Mouse (Mus musculus) cerebellum, postnatal 10 days (tissue): ENCODE measurements around the gene Nav2.

Source experiments
- DNase-seq, 2 experiments: peaks; one replicate each; pipeline ENCODE4 v3.0.0; 2021; ENCODE audit warnings: mixed read lengths in 2 of 2

Nav2 gene

DNA sequence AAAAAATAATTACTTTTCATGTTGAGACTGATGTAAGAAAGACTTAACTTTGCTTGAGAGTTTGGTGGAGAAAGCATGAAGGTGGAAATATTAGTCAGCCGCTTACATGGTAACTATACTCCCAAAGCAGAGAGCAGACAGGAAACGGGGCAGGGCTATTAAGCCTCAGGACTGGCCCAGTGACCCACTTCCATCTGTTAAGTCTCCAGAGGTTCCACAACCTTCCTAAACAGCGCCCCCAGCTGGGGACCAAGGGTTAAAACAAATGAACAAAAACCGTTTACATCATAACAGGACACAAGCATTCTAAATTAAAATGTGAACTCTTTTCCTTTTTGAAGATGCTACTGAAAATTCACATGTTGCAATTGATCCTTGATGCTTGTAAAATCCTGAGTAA is 29.7 kb downstream of the Nav2 start:
- peak in 1 of 2 experiments; percentile 44 for DNase-seq

DNA sequence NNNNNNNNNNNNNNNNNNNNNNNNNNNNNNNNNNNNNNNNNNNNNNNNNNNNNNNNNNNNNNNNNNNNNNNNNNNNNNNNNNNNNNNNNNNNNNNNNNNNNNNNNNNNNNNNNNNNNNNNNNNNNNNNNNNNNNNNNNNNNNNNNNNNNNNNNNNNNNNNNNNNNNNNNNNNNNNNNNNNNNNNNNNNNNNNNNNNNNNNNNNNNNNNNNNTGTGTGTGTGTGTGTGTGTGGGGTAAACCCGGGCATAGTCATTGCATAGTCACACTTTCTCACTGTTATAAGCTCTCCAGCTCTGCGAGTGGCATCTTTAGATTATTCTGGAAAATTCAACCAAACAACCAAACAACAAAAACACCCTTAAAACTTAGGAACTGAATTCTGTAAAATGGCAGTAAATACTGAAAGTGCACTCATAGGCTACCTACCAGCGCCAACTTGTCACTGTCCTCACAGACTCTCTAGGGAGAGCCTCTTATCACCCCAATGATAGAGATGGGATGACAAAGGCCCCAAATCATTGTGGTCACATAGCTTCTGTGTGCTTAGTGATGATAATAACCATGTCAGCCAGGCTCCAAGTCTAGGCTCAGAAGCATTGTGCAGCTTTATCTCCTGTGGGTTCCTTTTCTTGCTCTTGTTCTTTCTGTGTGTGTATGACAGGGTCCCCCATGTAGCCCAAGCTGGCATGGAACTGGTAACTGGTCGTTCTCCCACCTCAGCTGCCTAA is 40.0 kb downstream of the Nav2 start:
- no peak for DNase-seq

DNA sequence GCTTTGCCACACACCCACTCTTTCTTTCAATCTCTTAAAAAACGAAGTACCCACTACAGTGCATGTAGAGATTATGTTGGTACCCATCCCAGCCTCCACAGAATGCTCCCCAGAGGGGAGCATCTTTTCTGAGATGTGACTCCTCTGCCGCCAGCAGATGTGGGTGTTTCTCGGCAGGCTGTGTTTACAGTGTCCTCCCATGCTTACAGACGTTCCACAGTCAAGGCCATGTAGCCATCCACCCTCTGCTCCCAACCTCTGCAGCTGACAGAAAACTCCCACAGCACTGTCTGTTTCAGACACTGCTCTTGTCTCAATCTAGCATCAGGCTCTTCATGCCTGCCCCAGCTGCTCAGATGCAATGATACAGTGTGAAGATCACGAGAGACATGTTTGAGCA is 46.0 kb downstream of the Nav2 start:
- no peak for DNase-seq

DNA sequence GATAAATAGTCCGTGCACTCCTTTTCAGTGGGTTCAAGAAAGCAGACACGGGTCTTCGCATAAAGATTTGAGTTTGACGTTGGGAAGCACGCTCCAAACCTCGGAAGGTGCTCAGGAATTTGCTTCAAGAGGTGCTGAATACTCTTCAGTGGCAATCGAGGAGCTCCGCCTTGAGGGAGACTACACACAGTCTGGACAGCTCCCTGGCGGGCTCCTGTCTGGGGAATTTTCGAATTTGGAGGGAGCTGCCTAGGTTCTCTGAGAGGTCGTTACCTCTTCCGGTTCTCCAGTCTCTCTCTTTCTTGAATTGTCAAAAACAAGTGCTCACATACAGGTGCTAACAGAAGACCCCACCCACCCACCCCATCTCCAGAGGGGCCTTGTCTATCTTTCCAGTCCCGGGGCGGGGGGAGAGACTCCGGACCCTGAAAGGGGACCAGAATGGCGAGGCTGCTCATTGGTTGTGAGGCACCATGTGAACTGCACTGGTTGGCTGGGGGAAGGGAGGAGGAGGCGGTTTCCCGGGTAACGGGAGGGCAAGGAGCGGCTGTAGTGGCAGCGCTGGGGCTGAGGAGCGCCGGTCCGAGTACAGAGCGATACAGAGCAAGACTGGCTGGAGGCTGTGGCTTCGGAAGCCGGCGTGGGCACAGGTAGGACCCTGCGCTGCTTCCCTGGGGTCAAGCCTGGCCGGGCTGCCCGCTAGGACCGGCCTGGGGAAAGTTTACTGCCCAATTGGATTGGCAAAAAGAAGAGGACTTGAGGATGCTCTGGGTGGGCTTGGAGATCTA is 50.2 kb downstream of the Nav2 start:
- peak; percentile 95 to 97 for DNase-seq

DNA sequence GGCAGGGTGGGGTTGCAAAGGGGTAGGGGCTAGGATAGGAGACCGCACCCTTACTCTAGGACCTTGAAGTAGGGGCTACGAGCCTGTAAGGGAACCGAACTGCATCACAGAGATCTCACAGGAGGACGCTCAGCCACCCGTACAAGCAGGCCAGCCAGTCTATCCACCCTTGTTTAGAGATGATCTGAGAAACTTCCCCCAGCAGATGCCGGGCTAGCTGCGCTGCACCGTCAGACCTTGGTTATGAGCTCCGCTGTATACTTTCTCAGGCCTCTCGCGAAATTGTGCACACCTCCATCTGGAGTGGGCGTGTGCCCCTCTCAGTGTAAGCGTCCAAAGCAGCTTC is 50.8 kb downstream of the Nav2 start:
- DNase-seq, result peak in 1 of 2 experiments; percentile 46

DNA sequence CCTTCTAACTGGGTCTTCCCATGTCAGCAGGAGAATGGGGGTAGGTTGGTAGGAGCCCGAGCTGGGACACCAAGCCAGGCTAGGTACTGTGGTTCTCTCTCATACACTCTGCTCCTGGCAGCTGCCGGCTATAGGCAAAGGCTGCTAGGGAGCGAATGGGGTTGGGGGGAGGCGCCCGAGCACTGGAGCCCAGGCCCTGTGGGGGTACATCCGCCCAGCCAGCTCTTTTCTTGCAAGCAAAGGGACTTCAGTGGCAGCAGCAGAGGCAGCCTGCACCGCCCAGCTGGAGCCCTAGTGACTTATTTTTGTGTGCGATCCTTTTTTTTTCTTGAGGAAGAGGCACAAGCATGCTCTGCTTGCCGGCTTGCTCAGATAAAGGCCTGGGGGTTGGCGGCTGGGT is 51.6 kb downstream of the Nav2 start:
- peak; percentile 60 to 71 for DNase-seq

DNA sequence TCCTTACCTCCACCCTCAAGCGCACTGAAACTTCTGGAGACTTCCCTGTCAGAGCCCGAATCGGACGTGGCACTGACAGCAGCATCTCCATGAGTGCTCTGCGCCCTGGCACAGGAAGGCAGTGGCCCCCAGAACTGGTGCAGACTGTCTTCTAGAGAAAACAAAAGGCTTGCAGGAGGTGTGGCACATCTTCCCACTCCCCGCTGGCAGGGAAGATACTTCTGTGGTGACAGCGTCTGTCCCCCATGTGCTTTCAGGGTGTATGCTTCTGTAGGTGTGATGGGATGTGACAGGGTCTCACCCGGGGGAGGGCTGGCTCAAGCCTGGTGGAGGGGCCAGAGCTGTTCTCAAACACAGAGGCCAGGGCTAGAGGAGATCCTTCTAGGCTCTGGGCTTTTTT is 53.0 kb downstream of the Nav2 start:
- peak; percentile 82 to 90 for DNase-seq

DNA sequence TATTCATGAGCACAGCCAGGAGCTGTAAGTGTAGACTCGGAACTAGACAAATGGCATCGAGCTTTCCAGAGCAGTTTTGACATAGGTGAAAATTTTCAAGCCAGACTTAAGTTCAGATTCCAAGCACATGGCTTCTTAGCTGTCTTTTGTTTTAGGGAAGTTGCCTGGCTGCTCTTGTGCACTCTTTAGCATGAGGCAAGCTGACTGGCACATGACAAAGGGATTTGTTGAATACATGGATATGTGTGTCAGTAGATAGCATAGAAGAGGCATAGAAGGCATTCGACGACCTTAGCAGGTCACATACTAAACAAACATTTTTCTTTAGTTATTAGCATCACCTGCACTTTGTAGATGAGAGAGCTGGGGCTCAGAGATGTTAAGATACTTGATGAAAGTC is 53.4 kb downstream of the Nav2 start:
- peak in 1 of 2 experiments; percentile 30 for DNase-seq

DNA sequence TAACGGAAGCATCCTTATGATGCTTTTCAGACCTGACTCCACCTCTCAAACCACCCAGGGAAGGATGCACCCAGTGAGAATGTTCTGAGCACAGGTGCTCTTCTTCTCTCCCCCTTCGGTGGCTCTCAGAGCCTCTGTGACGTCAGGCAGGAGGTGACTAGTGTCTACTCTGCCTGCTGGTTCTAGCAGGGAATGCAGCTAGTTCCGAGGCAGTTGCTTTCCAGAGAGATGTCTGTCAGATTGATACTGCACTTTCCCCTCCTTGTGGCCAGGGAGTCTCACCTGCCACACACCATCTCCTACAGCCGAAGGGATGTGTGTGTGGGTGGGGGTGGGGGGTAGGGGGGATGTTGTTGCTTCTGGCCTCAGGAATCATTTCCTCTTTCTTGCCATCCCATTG is 54.6 kb downstream of the Nav2 start:
- DNase-seq, result peak; percentile 68 to 74

DNA sequence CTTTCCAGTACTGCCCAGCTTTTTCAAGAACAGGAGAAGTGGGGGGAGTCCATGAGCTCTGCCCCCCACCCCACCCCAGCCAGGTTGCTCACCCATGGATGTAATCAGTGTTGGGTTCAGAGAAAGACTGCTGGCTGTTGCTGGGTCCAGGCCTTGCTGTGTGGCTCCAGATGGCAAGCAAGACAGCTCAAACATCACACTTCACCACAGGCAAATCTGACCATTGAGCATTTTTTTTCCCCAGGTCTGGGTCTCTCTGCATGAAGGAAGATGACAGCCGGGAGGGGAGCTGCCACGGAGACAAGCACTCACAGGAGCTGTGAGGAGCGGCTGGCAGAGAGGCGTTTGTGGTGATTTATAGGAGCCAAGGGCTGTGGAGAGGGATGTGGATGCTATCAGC is 55.0 kb downstream of the Nav2 start:
- peak; percentile 67 to 76 for DNase-seq

DNA sequence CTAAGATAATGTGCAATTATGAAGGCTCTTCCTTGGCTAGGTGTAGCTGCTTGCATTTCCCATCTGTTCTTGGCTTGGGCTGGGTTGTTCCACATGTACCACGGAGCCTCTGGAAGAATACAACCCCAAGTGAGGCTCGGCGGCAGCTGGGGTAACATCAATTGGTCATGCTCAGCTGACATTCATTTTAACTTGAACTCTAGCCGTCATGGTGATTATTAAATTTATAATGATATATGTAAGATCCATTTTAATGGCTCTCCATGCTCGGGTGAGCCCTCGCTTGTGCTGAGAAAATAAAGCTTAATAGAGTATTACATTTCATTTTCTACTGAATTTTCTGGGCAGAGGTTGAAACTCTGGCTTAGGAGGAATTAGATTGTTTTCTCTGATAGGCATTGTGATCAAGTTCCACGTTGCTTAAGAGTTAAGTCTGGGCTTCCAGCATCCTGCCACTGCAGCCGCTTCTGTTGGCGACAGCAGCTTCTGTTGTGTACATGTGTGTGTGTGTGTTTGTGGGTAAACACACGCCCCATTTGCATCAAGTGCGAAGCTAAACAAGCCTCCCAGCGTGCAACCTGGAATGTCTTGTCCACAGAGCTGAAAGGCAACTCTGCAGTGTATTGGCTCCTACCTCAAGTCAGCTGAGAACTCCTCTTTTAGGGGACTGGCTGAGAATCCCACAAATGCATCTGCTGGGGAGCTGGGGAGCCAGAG is 57.4 kb downstream of the Nav2 start:
- DNase-seq, result peak; percentile 39

DNA sequence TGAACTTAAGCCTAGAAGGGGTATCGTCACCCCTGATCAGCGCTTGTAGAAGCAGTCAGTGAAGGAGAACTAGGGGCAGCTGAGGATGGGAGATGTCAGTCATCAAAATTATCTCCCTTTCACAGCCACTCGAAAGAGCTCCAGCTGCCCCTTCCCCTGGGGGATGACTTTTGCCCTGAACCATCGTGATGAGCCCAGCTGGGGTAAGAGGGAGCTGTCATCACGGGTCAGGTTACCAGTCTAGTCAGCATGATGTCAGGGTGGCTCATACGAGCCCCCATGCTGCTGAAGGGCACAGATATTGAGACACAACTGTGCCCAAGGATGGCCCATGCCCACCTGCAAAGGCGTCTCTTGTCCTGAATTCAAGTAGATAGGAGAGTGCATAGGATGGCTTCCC is 72.5 kb downstream of the Nav2 start:
- DNase-seq, result no peak

DNA sequence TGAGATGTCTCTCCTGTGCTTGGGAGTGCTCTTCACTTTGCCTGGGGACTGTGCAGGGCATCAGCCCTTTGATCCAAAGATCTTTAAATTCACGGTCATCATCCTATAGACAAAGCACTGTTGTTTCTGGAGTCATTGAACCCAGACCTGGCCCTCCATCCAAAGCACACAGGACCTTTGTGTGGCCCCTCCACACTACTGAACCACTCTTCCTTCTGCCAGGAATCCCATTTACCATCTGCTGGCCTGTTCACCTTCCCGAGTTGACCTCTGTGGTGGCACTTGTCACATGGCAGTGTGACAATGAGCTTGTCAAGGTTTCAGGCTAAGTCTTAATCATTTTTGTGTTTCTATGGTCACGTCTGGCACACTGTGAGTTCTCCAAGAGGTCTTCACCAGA is 73.3 kb downstream of the Nav2 start:
- DNase-seq, result peak; percentile 35 to 38

DNA sequence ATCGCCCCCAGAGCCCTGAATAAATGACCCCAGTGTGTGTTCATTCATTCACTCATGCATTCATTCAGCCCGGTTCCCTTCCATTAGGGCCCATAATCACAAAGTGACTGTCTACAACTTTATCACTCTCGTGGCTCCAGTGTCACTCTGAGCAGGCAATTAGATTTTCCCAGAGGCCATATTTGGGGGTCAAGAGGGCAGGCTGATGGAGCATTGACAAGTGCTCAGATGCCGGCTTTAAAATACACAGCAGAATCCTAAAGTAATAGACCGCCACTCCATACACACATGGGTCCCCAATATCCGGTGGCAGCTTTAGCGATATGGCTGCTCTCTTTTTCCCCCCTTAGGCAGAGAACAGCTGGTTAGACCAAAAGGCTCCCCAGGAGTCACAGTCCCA is 74.1 kb downstream of the Nav2 start:
- DNase-seq, result no peak

DNA sequence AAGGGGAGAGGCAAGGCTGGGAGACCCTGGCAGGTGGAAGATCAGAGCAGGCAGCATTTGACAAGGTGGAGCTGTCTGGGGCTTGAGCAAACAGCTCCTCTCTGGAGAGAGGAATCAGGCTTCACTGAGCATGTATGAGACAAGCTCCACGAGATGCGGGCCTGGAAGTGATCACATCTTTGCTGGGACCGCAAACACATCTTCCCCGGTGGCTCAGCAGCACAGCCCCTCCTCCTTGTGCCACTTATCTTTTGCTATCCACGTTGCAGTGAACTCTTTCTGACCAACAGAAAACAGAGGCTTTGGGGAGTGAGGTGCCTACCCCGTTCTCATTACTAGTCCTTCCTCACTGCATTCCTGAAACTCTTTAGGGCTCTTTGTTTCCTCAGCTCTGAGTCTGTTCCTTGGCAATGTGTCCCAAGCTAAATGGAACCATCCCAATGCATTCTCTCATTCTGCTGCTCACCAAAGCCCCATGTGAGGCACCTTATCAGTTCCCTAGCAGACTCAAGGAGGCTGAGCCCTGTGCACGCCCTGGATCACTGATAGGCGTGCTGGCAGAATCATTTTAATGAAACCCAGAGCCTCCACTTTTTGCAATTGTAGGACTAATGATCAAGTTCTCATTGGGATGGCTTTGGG is 83.5 kb downstream of the Nav2 start:
- peak in 1 of 2 experiments; percentile 20 for DNase-seq

DNA sequence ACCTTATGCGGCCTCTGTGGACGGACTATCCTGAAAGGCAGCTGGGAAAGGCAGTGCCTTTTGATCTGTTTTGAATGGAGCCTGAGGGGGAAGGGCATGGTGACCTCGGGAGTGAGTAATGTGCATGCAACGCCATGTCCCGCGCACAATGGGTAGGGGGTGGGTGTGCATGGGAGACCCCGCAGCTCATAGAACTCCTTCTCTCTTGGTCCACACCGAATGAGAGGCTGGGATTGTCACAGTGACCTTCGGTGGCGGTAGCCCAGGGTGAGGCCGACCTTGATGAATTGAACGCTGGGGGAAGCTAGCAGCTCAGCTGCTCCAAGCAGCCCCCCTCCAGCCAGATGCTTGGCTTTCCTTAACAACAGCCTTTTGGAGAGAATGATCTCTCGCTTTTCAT is 86.7 kb downstream of the Nav2 start:
- DNase-seq, result no peak

DNA sequence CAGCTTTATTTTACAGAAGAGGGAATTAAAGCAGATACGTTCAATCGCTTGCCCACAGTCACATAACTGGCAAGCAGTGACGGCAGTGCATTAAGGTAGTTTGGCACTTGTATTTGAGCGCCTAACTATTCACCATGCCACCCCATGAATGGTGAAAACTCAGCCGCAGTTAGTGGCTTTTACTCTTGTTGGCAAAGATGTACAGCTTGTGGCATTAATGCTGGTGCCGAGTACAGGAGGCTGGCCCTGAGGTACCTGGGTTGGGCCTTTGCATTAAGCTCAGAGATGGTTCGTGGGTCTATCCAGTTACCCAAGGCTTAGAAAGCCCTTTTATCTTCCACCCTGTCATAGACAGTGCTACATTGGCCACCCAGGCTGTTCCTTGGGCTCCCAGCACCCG is 87.2 kb downstream of the Nav2 start:
- DNase-seq, result no peak

DNA sequence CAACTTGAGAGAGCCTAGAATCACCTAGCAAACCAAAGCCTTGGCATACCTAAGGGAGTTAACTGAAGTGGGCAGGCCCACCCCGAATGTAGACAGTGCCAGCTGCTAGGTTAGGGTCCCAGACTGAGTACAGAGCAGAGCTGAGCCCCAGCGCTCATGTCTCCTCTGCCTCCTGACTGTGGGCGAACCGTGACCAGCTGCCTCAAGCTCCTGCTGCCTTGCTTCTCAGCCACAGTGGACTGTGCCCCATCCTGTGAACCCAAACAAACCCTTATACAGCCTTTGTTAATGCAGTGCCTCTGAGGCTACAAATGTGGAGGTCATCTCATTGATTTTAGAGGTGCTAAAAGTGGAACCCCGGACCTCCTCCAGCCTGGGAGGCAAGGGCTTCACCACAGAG is 88.3 kb downstream of the Nav2 start:
- DNase-seq, result no peak

DNA sequence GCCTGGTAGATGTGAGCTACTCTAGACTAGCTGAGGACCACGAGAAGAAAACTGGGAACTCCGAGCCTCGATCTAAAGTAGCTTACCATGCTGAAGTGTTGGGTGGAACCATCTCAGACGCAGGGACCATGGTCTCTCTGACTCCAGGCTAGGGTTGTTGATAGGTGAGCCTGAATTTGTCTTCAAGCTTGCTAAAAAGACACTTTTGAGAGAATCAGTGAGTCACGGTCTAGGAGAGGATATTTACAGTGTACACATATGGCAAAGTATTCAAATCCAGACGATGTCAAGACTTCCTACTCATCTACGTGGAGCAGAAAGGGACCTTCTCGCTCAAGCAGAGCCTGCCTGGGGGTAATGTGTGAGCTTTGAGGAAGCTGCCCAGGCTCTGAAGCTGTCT is 89.6 kb downstream of the Nav2 start:
- no peak for DNase-seq

DNA sequence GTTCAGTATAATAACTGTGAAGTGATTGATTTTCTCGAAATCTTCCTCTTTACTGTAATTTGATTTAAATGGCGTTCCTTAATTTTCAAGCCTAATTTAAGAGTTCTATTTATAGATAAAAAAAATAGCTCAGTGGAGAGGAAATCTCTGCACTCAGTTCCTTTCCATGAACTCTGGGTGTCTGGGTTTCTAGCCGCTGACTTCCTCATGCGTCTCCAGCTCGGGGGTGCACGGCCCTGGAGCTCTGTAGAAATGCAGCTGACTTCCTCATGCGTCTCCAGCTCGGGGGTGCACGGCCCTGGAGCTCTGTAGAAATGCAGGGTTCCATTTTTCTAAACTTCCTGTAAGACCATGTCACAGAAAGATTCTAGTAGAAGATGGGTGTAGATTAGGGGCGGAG is 90.1 kb downstream of the Nav2 start:
- no peak for DNase-seq

DNA sequence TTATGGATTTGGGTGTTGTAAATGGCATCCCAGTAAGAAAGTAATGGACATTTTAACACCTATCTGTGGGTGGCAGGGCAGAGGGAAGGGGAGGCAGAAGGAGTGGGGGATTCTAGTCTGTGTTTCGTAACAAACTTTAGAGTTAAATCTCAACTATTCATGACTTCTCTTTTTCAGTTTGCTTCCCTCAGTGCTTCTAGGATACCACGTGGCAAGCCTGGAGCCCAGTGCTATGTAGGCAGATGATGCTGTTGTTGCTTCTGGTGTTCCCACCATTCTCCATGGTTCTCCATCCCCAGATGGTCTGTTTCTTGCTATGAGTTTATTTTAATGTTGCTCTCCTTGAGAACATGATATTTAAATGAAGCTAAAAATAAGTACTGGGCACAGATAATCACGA is 92.3 kb downstream of the Nav2 start:
- DNase-seq, result no peak

DNA sequence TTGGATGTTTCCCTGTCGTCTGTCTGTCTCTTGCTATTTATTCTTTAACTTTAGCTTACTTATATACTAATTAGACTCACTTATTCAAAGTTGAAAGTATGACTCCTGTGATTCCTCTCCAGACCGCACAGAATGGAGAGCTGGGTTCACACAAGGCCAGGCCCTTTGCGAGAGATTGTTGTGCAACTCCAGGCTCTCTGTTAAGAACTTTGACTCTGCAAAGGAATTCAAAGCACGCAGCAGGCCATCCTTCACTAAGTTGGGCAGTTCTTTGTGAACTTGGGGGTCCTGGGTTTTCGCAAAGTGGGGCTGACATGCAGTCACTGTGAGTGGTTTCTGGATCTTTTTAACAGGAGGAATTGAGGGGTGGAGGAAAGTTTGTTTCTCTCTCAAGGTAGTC is 95.9 kb downstream of the Nav2 start:
- DNase-seq, result no peak

DNA sequence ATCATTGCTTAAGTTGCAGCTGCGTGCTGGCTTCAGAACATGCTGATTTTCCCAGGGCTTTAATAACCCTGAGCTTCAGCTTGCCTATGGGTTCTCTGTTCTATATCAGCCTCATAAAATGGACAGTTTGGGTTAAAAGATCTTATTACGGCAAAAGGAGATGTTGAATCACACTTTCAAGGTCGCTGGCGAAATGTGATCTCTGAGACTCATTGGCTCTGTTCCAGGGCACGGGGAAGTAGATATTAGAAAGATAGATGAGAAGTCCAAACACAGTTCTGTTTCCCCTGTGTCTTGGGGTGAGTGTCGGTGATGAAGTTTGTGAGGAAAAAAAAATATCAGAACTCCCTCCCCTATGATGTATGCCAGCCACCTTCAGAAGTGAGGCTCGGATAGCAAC is 98.4 kb downstream of the Nav2 start:
- no peak for DNase-seq
